Mouse (Mus musculus) kidney, embryonic 16.5 days (tissue): ENCODE results near the gene Emp2. TPM values are rescaled to one million over a fixed set of nuclear protein-coding genes. Genes with fewer than 3 reads are reported as not detected.

Experiments
- ATAC-seq: fragments of 200-750 bp; cut with Nextera tagmentation; 2 replicates; pipeline ENCODE4 v1.8.0; 2017; ENCODE audit warnings: moderate TSS enrichment; ENCODE audit not compliant: low FRiP score, low TSS enrichment
- H3K27ac ChIP-seq: fragments of 300-500 bp; sonication (generic); 2 replicates; pipeline ENCODE4 v1.5.1; 2014; ENCODE audit warnings: low read length
- H3K27me3 ChIP-seq: fragments of 300-500 bp; sonication (generic); 2 replicates; pipeline ENCODE4 v1.6.1; 2014; ENCODE audit warnings: low read length, control low read depth, mixed read lengths; ENCODE audit not compliant: insufficient read depth
- H3K36me3 ChIP-seq: fragments of 300-500 bp; sonication (generic); 2 replicates; pipeline ENCODE4 v1.6.1; 2014; ENCODE audit warnings: low read length, control low read depth, mixed read lengths; ENCODE audit not compliant: insufficient read depth
- H3K4me1 ChIP-seq: fragments of 300-500 bp; sonication (generic); 2 replicates; pipeline ENCODE4 v1.6.1; 2014; ENCODE audit warnings: low read length, control low read depth, mixed read lengths; ENCODE audit not compliant: insufficient read depth
- H3K4me2 ChIP-seq: fragments of 300-500 bp; sonication (generic); replicated peaks from 2 replicates; pipeline ENCODE4 v1.6.1; 2014; ENCODE audit warnings: low read depth, low read length
- H3K4me3 ChIP-seq: fragments of 300-500 bp; sonication (generic); 2 replicates; pipeline ENCODE4 v1.5.1; 2014; ENCODE audit warnings: mild to moderate bottlenecking, low read length
- H3K9ac ChIP-seq: fragments of 300-500 bp; sonication (generic); replicated peaks from 2 replicates; pipeline ENCODE4 v1.6.1; 2014; ENCODE audit warnings: low read length
- H3K9me3 ChIP-seq: fragments of 300-500 bp; sonication (generic); 2 replicates; pipeline ENCODE4 v1.6.1; 2016; ENCODE audit warnings: low read length, control low read depth
- WGBS: fragments of 180-500 bp; shearing (Covaris S2); extraction: QIAGEN DNeasy Blood & Tissue Kit; methylation state at CpG from one replicate; pipeline ENCODE4 v1.1.7; 2014; 5-methylcytosine and 5-hydroxymethylcytosine counted together
- polyA plus RNA-seq: library from polyadenylated mRNA; unstranded; fragments of >200 nt; fragmentation: Nextera tagmentation; extraction: Ambion mirVana; gene quantifications from 2 replicates; pipeline ENCODE4 v1.2.1, GENCODE M21; 2015

Gene Emp2
- polyA plus RNA-seq, 1 experiment from 2014 or later: 28.7 TPM

- ATAC-seq: no peak
- peaks cover 3% of the 10 kb centered on the region for H3K9me3 ChIP-seq
- H3K4me2 ChIP-seq: no peak overlapping the region
- no peaks in the 10 kb centered on the region for H3K4me1 ChIP-seq
- H3K27me3 ChIP-seq: no peaks in the 10 kb centered on the region
- WGBS: 86% methylated on average over 10 of the region's 10 CpGs
- H3K9ac ChIP-seq: no peak overlapping the region
- no peaks in the 10 kb centered on the region for H3K36me3 ChIP-seq
- no peak overlapping the region for H3K4me3 ChIP-seq
- no peak overlapping the region for H3K27ac ChIP-seq
Measured at GRCm38 (mm10) chr16:10339930-10340329, 26.2 kb upstream of the Emp2 start.

DNA sequence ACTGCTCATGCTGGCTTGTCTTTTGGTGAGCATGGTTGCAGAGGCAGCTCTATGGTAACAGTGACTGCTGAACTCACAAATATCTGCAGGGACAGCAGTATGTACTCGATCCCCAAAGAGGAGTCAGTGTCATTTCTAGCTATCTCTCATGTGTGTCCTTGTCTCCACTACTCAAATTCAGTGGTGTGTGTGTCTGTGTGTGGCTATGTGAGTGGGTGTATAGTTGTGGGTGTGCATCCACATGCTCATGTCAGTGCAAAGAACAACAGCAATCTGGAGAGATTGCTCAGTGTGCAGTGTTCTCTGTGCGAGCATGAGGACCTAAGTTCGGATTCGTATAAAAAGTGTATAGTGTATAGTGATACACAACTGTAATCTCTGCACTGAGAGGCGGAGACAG lies 24.8 kb upstream of the Emp2 start:
- Histone ChIP-seq H3K4me2 (no peak overlapping the region), H3K4me3 (no peak overlapping the region), H3K9me3 (peaks cover 3% of the 10 kb centered on the region), H3K36me3 (no peaks in the 10 kb centered on the region), H3K4me1 (no peaks in the 10 kb centered on the region), H3K27ac (no peak overlapping the region), H3K9ac (no peak overlapping the region), H3K27me3 (no peaks in the 10 kb centered on the region)
- ATAC-seq: no peak
- 91% methylated on average over 5 of the region's 5 CpGs for WGBS

DNA sequence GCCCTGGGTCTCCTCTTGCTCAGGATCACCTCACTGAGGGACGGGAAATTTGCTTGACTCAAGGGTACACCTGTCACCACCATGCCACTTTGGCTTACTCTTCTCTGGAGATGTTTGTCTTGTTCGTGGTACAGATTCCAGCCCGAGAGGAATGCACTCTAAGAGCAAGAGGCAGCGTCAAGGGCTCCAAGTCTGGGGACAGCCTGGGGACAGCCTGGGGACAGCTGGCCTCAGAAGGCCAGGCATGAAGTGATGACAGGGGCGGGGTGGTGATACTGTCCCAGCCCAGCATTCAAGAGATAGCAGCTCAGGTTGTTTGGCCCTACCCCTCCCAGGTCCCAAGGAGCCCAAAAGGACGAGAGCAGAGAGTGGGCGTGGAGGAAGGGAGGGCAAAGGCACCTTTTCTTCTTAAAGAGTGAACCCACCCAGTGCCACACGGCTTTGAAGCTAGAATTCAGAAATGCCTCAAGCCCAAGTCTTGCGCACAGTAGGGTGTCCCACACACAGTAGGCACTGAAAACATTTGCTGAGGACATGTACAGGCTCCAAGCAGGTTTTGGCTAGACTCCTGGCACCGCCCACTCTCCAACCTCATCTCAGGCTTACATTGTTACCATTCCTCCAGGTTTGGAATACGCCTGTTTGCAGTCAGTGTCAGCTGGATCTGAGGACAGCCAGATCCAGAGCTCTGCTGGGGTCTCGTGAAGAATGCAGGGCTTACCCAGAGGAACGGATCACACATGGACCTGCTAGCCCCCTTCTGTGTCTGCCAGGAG lies 23.8 kb upstream of the Emp2 start:
- H3K4me3 ChIP-seq: no peak overlapping the region
- no peak overlapping the region for H3K9ac ChIP-seq
- no peak overlapping the region for H3K4me2 ChIP-seq
- H3K36me3 ChIP-seq: no peaks in the 10 kb centered on the region
- 81% methylated on average over 13 of the region's 13 CpGs for WGBS
- no peak overlapping the region for H3K27ac ChIP-seq
- no peaks in the 10 kb centered on the region for H3K4me1 ChIP-seq
- no peaks in the 10 kb centered on the region for H3K27me3 ChIP-seq
- no peak for ATAC-seq
- peaks cover 3% of the 10 kb centered on the region for H3K9me3 ChIP-seq

GRCm38 (mm10) chr16:10336454-10337421 lies 23.0 kb upstream of the Emp2 start:
- Histone ChIP-seq H3K9ac (no peak overlapping the region), H3K36me3 (no peaks in the 10 kb centered on the region), H3K4me3 (no peak overlapping the region), H3K27me3 (no peaks in the 10 kb centered on the region), H3K27ac (no peak overlapping the region), H3K4me1 (no peaks in the 10 kb centered on the region), H3K4me2 (no peak overlapping the region), H3K9me3 (peaks cover 3% of the 10 kb centered on the region)
- 88% methylated on average over 19 of the region's 19 CpGs for WGBS
- no peak for ATAC-seq

- Histone ChIP-seq H3K27ac (no peak overlapping the region), H3K9ac (no peak overlapping the region)
- 83% methylated on average over 2 of the region's 2 CpGs for WGBS
Measured at GRCm38 (mm10) chr16:10335953-10336352, 22.2 kb upstream of the Emp2 start.

GRCm38 (mm10) chr16:10332732-10333131 lies 19.0 kb upstream of the Emp2 start:
- Histone ChIP-seq H3K9ac (no peak overlapping the region), H3K4me2 (no peak overlapping the region), H3K9me3 (no peaks in the 10 kb centered on the region), H3K4me1 (peaks cover 9% of the 10 kb centered on the region), H3K36me3 (no peaks in the 10 kb centered on the region), H3K27ac (no peak overlapping the region), H3K4me3 (no peak overlapping the region), H3K27me3 (no peaks in the 10 kb centered on the region)
- WGBS: 23% methylated on average over 7 of the region's 7 CpGs
- no peak for ATAC-seq

More at GRCm38 (mm10) chr16:10335953-10336352, 22.2 kb upstream of the Emp2 start:
- Histone ChIP-seq H3K27me3 (no peaks in the 10 kb centered on the region), H3K36me3 (no peaks in the 10 kb centered on the region), H3K9me3 (peaks cover 3% of the 10 kb centered on the region), H3K4me3 (no peak overlapping the region), H3K4me1 (peaks cover 5% of the 10 kb centered on the region), H3K4me2 (no peak overlapping the region)
- ATAC-seq: no peak

DNA sequence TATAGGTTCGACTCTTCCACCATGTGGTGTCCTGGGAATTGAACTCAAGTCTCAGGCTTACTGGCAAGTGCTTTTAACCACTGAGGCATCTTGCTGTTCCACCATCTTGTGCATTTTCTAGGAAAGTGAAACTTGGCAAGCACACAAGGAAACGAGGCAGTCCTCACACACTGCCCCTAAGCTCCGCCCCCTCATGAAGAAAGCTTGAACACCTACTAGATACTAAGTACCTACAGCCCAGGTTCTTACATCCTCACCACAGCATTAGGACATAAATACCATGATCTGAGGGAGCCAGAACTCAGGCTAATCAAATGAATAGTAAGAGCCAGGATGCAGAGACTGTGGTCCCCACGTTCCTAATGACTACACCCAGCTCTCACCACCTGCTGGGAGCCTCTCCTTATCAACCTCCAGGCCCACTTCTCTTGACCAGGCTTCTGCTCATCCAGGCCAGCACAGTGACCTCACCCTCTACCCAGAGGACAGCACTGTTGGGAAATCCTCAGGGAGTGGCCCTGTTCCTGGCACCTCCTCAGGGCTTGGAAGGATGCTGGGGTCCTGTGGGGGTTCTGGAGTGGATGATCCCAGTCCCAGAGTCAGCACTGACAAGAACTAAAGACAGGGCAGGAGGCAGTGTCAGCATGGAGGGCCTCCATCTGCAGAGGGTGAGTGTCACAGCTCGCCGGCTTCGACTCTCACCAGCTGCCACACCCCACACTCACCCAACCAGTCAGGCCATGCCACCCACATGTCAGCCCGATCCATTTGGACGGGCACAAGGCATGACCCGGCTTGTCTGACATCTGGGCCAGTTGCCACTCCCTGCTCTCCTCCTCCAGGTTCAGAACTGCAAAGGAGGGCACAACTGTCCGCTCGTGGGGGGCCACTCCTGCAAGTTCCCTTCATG lies 17.1 kb upstream of the Emp2 start:
- H3K9ac ChIP-seq: no peak overlapping the region
- H3K27ac ChIP-seq: no peak overlapping the region
- peaks cover 17% of the 10 kb centered on the region for H3K4me1 ChIP-seq
- WGBS: 54% methylated on average over 12 of the region's 12 CpGs
- no peaks in the 10 kb centered on the region for H3K36me3 ChIP-seq
- no peak overlapping the region for H3K4me2 ChIP-seq
- peak; percentile 37 for ATAC-seq
- no peaks in the 10 kb centered on the region for H3K9me3 ChIP-seq
- H3K4me3 ChIP-seq: no peak overlapping the region
- no peaks in the 10 kb centered on the region for H3K27me3 ChIP-seq

- ATAC-seq: peak; percentile 91
- WGBS: 37% methylated on average over 13 of the region's 13 CpGs
- Histone ChIP-seq H3K27me3 (no peaks in the 10 kb centered on the region), H3K27ac (peak overlapping the region; percentile 85), H3K36me3 (no peaks in the 10 kb centered on the region), H3K9me3 (no peaks in the 10 kb centered on the region), H3K4me2 (no peak overlapping the region), H3K4me3 (no peak overlapping the region), H3K9ac (no peak overlapping the region), H3K4me1 (peaks cover 17% of the 10 kb centered on the region)
Measured at GRCm38 (mm10) chr16:10327563-10328333, 14.0 kb upstream of the Emp2 start.
